Mouse (Mus musculus) brain, embryonic 14.5 days (tissue): ENCODE measurements at regions not wholly inside any gene's neighbourhood (a gene's known extent, or its start where the extent isn't known, plus 50 kb on each side); places are given as distances from the start of the nearest gene placed in this dataset.
A peak's percentile ranks its signal among the peaks of the same experiment; 100 is the strongest.

ENCODE experiments used
- DNase-seq: peaks from one replicate; pipeline ENCODE4 v3.0.0-alpha.2; 2011; ENCODE audit warnings: low read depth
- CTCF ChIP-seq: fragments of 200-500 bp; IDR thresholded peaks from 2 replicates; pipeline ENCODE4 v1.5.1; 2012; ENCODE audit warnings: inconsistent platforms, mild to moderate bottlenecking, moderate library complexity, borderline replicate concordance; ENCODE audit not compliant: insufficient read depth, insufficient read length; ENCODE audit errors: extremely low read depth
- POLR2A ChIP-seq: fragments of 200-500 bp; IDR thresholded peaks from 2 replicates; pipeline ENCODE4 v1.6.1; 2012; ENCODE audit warnings: mild to moderate bottlenecking, inconsistent platforms, borderline replicate concordance; ENCODE audit not compliant: poor library complexity, insufficient read depth, insufficient read length, severe bottlenecking; ENCODE audit errors: extremely low read depth

- no peak for TF ChIP-seq POLR2A
- TF ChIP-seq CTCF = no peak
- DNase-seq = no peak
These were observed 193.2 kb upstream of the Fermt1 start for GRCm38 (mm10) chr2:133138877-133139276.

GRCm38 (mm10) chr2:133141341-133142035, 195.8 kb upstream of the Fermt1 start:
- TF ChIP-seq CTCF (no peak), POLR2A (no peak)
- no peak for DNase-seq

GRCm38 (mm10) chr2:133152461-133152860, 206.8 kb upstream of the Fermt1 start:
- no peak for TF ChIP-seq POLR2A
- TF ChIP-seq CTCF = no peak
- no peak for DNase-seq

- DNase-seq = peak; percentile 22
- TF ChIP-seq POLR2A (no peak), CTCF (peak; percentile 9; the same call in 1 of the 2 replicates)
These were observed 210.8 kb upstream of the Fermt1 start for GRCm38 (mm10) chr2:133156537-133156936.

GRCm38 (mm10) chr2:133158206-133158605, 212.5 kb upstream of the Fermt1 start:
- TF ChIP-seq POLR2A (no peak), CTCF (no peak)
- DNase-seq = no peak

- DNase-seq = peak; percentile 34
These were observed 213.7 kb upstream of the Fermt1 start for GRCm38 (mm10) chr2:133159398-133159797.

GRCm38 (mm10) chr2:133176411-133176810, 230.7 kb upstream of the Fermt1 start:
- TF ChIP-seq CTCF (no peak), POLR2A (no peak)
- DNase-seq = no peak

More at GRCm38 (mm10) chr2:133159398-133159797, 213.7 kb upstream of the Fermt1 start:
- TF ChIP-seq CTCF (no peak), POLR2A (no peak)

- DNase-seq = no peak
- TF ChIP-seq POLR2A (no peak), CTCF (no peak)
These were observed 235.5 kb upstream of the Fermt1 start for GRCm38 (mm10) chr2:133181216-133181615.

GRCm38 (mm10) chr2:133182920-133183319, 237.2 kb upstream of the Fermt1 start:
- DNase-seq = no peak
- TF ChIP-seq CTCF (no peak), POLR2A (no peak)

GRCm38 (mm10) chr2:133204295-133204866, 258.7 kb upstream of the Fermt1 start:
- TF ChIP-seq POLR2A = no peak
- no peak for TF ChIP-seq CTCF
- peak; percentile 57 for DNase-seq

- no peak for DNase-seq
- TF ChIP-seq CTCF (no peak), POLR2A (no peak)
These were observed 262.8 kb upstream of the Fermt1 start for GRCm38 (mm10) chr2:133208498-133208897.
